Mouse (Mus musculus) myocyte (in vitro differentiated cells): ENCODE measurements around the gene Anapc11. TPM values are rescaled to one million over a fixed set of nuclear protein-coding genes. Genes with fewer than 3 reads are reported as not detected.

Source experiments
- H3K27me3 ChIP-seq: one replicate; pipeline ENCODE4 v1.6.1; 2011; ENCODE audit not compliant: control insufficient read depth, insufficient read depth, insufficient read length
- H3K36me3 ChIP-seq: one replicate; pipeline ENCODE4 v1.6.1; 2011; ENCODE audit not compliant: control insufficient read depth, insufficient read depth
- H3K4me2 ChIP-seq: one replicate; pipeline ENCODE4 v1.6.1; 2011; ENCODE audit warnings: low read depth, control low read depth
- H3K4me3 ChIP-seq: one replicate; pipeline ENCODE4 v1.5.1; 2011; ENCODE audit warnings: mild to moderate bottlenecking, control low read depth, moderate library complexity
- H3K79me2 ChIP-seq: one replicate; pipeline ENCODE4 v1.6.1; 2011; ENCODE audit not compliant: control insufficient read depth, insufficient read depth
- H3ac ChIP-seq: one replicate; pipeline ENCODE4 v1.6.1; 2011; ENCODE audit not compliant: control insufficient read depth, insufficient read length
- CEBPB ChIP-seq: IDR thresholded peaks from 2 replicates; pipeline ENCODE4 v1.6.1; 2011; ENCODE audit warnings: mild to moderate bottlenecking, moderate library complexity; ENCODE audit not compliant: poor library complexity, insufficient read depth, severe bottlenecking
- E2F4 ChIP-seq: IDR thresholded peaks from one replicate; pipeline ENCODE4 v1.6.1; 2011; ENCODE audit warnings: mild to moderate bottlenecking, control low read depth, moderate library complexity; ENCODE audit not compliant: insufficient read depth
- MAX ChIP-seq: IDR thresholded peaks from one replicate; pipeline ENCODE4 v1.6.1; 2011; ENCODE audit warnings: low read depth, mild to moderate bottlenecking, control low read depth
- MYOD1 ChIP-seq, 3 experiments: IDR thresholded peaks; one replicate each; pipeline ENCODE4 v1.6.1; 2011; ENCODE audit warnings: control low read depth in 2 of 3, low read depth in 2 of 3, mild to moderate bottlenecking in 2 of 3, moderate library complexity in 1 of 3; ENCODE audit not compliant: insufficient read length in 2 of 3, control insufficient read depth in 1 of 3
- MYOG ChIP-seq, 3 experiments: IDR thresholded peaks; one replicate each; pipeline ENCODE4 v1.6.1; 2011; ENCODE audit warnings: control low read depth in 2 of 3, low read depth in 2 of 3, mild to moderate bottlenecking in 2 of 3; ENCODE audit not compliant: insufficient read length in 2 of 3, control insufficient read depth in 1 of 3, insufficient read depth in 1 of 3
- POLR2A ChIP-seq: IDR thresholded peaks from one replicate; pipeline ENCODE4 v1.6.1; 2011; ENCODE audit warnings: low read depth, mild to moderate bottlenecking, control low read depth, moderate library complexity; ENCODE audit not compliant: insufficient read length
- POLR2AphosphoS2 ChIP-seq: IDR thresholded peaks from one replicate; pipeline ENCODE4 v1.6.1; 2011; ENCODE audit warnings: low read depth, control low read depth; ENCODE audit not compliant: insufficient read length
- REST ChIP-seq: IDR thresholded peaks from one replicate; pipeline ENCODE4 v1.6.1; 2011; ENCODE audit warnings: mild to moderate bottlenecking, control low read depth, moderate library complexity; ENCODE audit not compliant: insufficient read depth, insufficient read length
- SRF ChIP-seq: IDR thresholded peaks from one replicate; pipeline ENCODE4 v1.6.1; 2011; ENCODE audit warnings: low read depth; ENCODE audit not compliant: control insufficient read depth, insufficient read length
- TCF12 ChIP-seq: IDR thresholded peaks from one replicate; pipeline ENCODE4 v1.6.1; 2011; ENCODE audit warnings: mild to moderate bottlenecking, control low read depth; ENCODE audit not compliant: poor library complexity, insufficient read depth, severe bottlenecking
- TCF3 ChIP-seq: IDR thresholded peaks from one replicate; pipeline ENCODE4 v1.6.1; 2011; ENCODE audit warnings: low read depth, control low read depth; ENCODE audit not compliant: insufficient read length
- USF1 ChIP-seq: IDR thresholded peaks from one replicate; pipeline ENCODE4 v1.6.1; 2011; ENCODE audit warnings: low read depth, mild to moderate bottlenecking, control low read depth, moderate library complexity
- polyA plus RNA-seq: library from polyadenylated mRNA; unstranded; fragments of >200 nt; fragmentation: generic; extraction: Trizol; gene quantifications from one replicate; pipeline ENCODE4 v1.2.1, GENCODE M21; 2012; ENCODE audit warnings: missing spikeins

Gene Anapc11
- polyA plus RNA-seq, 1 experiment, result 184 TPM

GRCm38 (mm10) chr11:120571754-120572416, 26.3 kb upstream of the Anapc11 start:
- peak overlapping the region; percentile 75 for H3K4me3 ChIP-seq
- no peak for TF ChIP-seq CEBPB
- TF ChIP-seq MYOD1 (IDR thresholded peaks at IDR 0.05; ENCODE audit: control insufficient read depth in 1 of 3, insufficient read length in 2 of 3, low read depth in 2 of 3), result no peak
- no peak for TF ChIP-seq TCF3
- no peak for TF ChIP-seq USF1
- no peak for TF ChIP-seq E2F4
- TF ChIP-seq POLR2A, result no peak
- TF ChIP-seq POLR2AphosphoS2, result no peak
- peaks cover 21% of the 10 kb centered on the region for H3K36me3 ChIP-seq
- peak overlapping the region; percentile 68 for H3ac ChIP-seq
- H3K4me2 ChIP-seq, result peak overlapping the region; percentile 87
- H3K79me2 ChIP-seq, result peaks cover 53% of the 10 kb centered on the region
- H3K27me3 ChIP-seq, result no peaks in the 10 kb centered on the region

- H3K27me3 ChIP-seq, result no peaks in the 10 kb centered on the region
- peak overlapping the region; percentile 75 for H3K4me3 ChIP-seq
- H3ac ChIP-seq, result peak overlapping the region; percentile 68
- TF ChIP-seq MAX, result no peak
- no peak for TF ChIP-seq USF1
- no peak for TF ChIP-seq TCF3
- no peak for TF ChIP-seq SRF
- no peak for TF ChIP-seq E2F4
- TF ChIP-seq MYOG (IDR thresholded peaks at IDR 0.05; ENCODE audit: control insufficient read depth in 1 of 3, insufficient read depth in 1 of 3, insufficient read length in 2 of 3, low read depth in 2 of 3), result no peak
- TF ChIP-seq REST, result no peak
- no peak for TF ChIP-seq MYOD1 (IDR thresholded peaks at IDR 0.05; ENCODE audit: control insufficient read depth in 1 of 3, insufficient read length in 2 of 3, low read depth in 2 of 3)
- TF ChIP-seq POLR2AphosphoS2, result no peak
- no peak for TF ChIP-seq POLR2A
- TF ChIP-seq CEBPB, result no peak
- H3K36me3 ChIP-seq, result peaks cover 18% of the 10 kb centered on the region
- peaks cover 49% of the 10 kb centered on the region for H3K79me2 ChIP-seq
- peak overlapping the region; percentile 87 for H3K4me2 ChIP-seq
Observed at GRCm38 (mm10) chr11:120572417-120572751, 25.8 kb upstream of the Anapc11 start.

- TF ChIP-seq POLR2A (peak; percentile 100), REST (peak; percentile 57), TCF12 (no peak), TCF3 (peak; percentile 21), E2F4 (peak; percentile 85), SRF (peak; percentile 80), MYOG (IDR thresholded peaks at IDR 0.05; ENCODE audit: control insufficient read depth in 1 of 3, insufficient read depth in 1 of 3, insufficient read length in 2 of 3, low read depth in 2 of 3) (peak in 2 of 3 experiments; percentile 11), POLR2AphosphoS2 (peak; percentile 100), MYOD1 (IDR thresholded peaks at IDR 0.05; ENCODE audit: control insufficient read depth in 1 of 3, insufficient read length in 2 of 3, low read depth in 2 of 3) (peak in 1 of 3 experiments; percentile 24), MAX (no peak)
- Histone ChIP-seq H3K36me3 (peaks cover 17% of the 10 kb centered on the region), H3K4me3 (peak within 1 kb of the TSS; percentile 75), H3K4me2 (peak within 1 kb of the TSS; percentile 91), H3K79me2 (peaks cover 43% of the 10 kb centered on the region), H3ac (peak within 1 kb of the TSS; percentile 68), H3K27me3 (no peaks in the 10 kb centered on the region)
Observed at GRCm38 (mm10) chr11:120572752-120573584, 25.3 kb upstream of the Anapc11 start, which contains the start of gene P4hb. Gene P4hb, minus strand, starts transcription at chr11:120573253.

- TF ChIP-seq POLR2AphosphoS2 (peak; percentile 18), MYOG (IDR thresholded peaks at IDR 0.05; ENCODE audit: control insufficient read depth in 1 of 3, insufficient read depth in 1 of 3, insufficient read length in 2 of 3, low read depth in 2 of 3) (no peak)
- Histone ChIP-seq H3K79me2 (peaks cover 40% of the 10 kb centered on the region), H3K27me3 (no peaks in the 10 kb centered on the region), H3K36me3 (peaks cover 13% of the 10 kb centered on the region), H3ac (peak overlapping the region; percentile 68), H3K4me3 (peak overlapping the region; percentile 75), H3K4me2 (peak overlapping the region; percentile 91)
Observed at GRCm38 (mm10) chr11:120573585-120574277, 24.5 kb upstream of the Anapc11 start.
